Mouse (Mus musculus) embryonic facial prominence, embryonic 12.5 days (tissue): ENCODE measurements around the gene Ctcf. TPM values are rescaled to one million over a fixed set of nuclear protein-coding genes. Genes with fewer than 3 reads are reported as not detected.

ENCODE experiments used
- ATAC-seq: fragments of 200-750 bp; cut with Nextera tagmentation; 2 replicates; pipeline ENCODE4 v1.8.0; 2017; ENCODE audit not compliant: insufficient number of reproducible peaks, insufficient read depth, low FRiP score, low TSS enrichment
- H3K27ac ChIP-seq: fragments of 300-500 bp; sonication (generic); 2 replicates; pipeline ENCODE4 v1.5.1; 2016; ENCODE audit warnings: mild to moderate bottlenecking
- H3K27me3 ChIP-seq: fragments of 300-500 bp; sonication (generic); 2 replicates; pipeline ENCODE4 v1.6.1; 2016; ENCODE audit warnings: mild to moderate bottlenecking, moderate library complexity
- H3K36me3 ChIP-seq: fragments of 300-500 bp; sonication (generic); 2 replicates; pipeline ENCODE4 v1.6.1; 2016; ENCODE audit warnings: mild to moderate bottlenecking
- H3K4me1 ChIP-seq: fragments of 300-500 bp; sonication (generic); 2 replicates; pipeline ENCODE4 v1.6.1; 2016
- H3K4me2 ChIP-seq: fragments of 300-500 bp; sonication (generic); replicated peaks from 2 replicates; pipeline ENCODE4 v1.6.1; 2016; ENCODE audit warnings: mild to moderate bottlenecking, moderate library complexity
- H3K4me3 ChIP-seq: fragments of 300-500 bp; sonication (generic); 2 replicates; pipeline ENCODE4 v1.5.1; 2016; ENCODE audit warnings: mild to moderate bottlenecking
- H3K9ac ChIP-seq: fragments of 300-500 bp; sonication (generic); 2 replicates; pipeline ENCODE4 v1.6.1; 2016; ENCODE audit warnings: mild to moderate bottlenecking, moderate library complexity
- H3K9me3 ChIP-seq: fragments of 300-500 bp; sonication (generic); 2 replicates; pipeline ENCODE4 v1.6.1; 2016; ENCODE audit warnings: mild to moderate bottlenecking, moderate library complexity
- WGBS: fragments of 180-500 bp; shearing (Covaris S2); methylation state at CpG from one replicate; pipeline ENCODE4 v1.1.7; 2016; 5-methylcytosine and 5-hydroxymethylcytosine counted together
- polyA plus RNA-seq: library from polyadenylated mRNA; unstranded; fragments of >200 nt; fragmentation: Nextera tagmentation; extraction: Ambion mirVana; gene quantifications from 2 replicates; pipeline ENCODE4 v1.2.1, GENCODE M21; 2016

Ctcf gene
- polyA plus RNA-seq, 1 experiment from 2014 or later, result 138 TPM

DNA sequence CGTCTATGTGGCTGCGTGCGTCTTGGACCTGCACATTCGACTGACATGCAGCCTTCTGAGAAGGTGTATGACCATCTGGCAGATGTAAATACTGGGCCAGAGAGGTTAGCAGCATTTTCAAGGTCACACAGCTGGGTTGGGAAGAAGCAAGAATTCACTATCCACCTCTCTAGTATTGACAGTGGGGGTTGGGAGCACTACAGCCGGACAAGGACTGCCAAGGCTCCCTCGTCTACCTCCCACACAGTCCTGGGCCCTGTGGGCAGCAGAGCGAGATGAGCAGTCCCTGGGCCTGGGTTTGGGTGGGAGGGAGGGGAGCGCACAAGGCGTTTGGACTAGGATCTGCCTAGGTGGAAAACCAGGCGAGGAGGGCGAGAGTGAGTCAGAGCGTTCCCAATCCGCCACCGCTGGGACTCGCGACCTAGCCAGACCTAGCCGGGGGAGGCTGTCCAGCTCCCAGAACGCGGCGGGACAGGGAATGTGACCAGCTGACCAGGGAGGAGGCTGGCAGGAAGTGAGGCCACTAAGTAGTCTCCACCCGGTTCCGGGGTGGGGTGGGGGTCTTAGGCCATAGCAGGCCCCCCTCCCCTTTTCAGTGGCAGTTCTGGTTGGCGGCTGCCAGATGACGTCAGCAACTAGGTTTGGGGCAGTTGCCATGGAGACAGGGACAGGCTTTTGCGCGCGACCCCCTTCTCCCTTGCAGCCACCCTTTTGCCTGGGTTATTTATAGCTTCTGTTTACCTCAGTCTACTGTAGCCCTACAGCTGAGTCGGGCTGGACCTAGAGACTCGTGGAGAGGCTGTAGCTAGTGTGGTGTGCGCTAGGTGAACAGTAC lies 30.0 kb upstream of the Ctcf start:
- Histone ChIP-seq H3K4me2 (peak overlapping the region; percentile 97), H3K9ac (peak overlapping the region; percentile 82), H3K27ac (no peak overlapping the region; the same call in 1 of the 2 replicates), H3K9me3 (no peaks in the 10 kb centered on the region), H3K36me3 (no peaks in the 10 kb centered on the region), H3K27me3 (no peaks in the 10 kb centered on the region), H3K4me1 (peaks cover 20% of the 10 kb centered on the region), H3K4me3 (peak overlapping the region; percentile 78)
- 1% methylated on average over 30 of the region's 30 CpGs for WGBS
- ATAC-seq, result peak; percentile 72

DNA sequence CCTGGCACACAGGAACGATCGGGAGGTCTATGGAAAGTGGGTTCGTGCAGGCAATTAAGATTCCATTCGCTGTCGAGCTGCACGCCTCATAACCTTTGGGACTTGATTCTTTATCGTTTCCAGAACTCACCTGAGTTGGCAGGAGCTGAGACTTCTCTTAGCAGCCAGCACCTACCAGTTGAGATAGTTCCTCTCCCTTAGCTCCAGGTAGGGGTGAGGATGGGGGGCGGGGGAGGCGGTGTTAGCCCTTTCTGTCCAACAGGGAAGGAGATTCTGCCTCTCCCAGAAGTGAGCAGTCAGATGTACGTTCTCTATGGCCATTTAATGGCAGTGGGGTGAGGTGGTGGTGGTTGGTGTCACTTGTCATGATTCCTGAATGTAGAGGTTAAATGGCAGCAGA lies 29.3 kb upstream of the Ctcf start:
- Histone ChIP-seq H3K9me3 (no peaks in the 10 kb centered on the region), H3K9ac (peak overlapping the region; percentile 82), H3K4me2 (peak overlapping the region; percentile 97), H3K36me3 (no peaks in the 10 kb centered on the region), H3K27ac (no peak overlapping the region), H3K4me3 (peak overlapping the region; percentile 78), H3K27me3 (peaks cover 4% of the 10 kb centered on the region), H3K4me1 (peaks cover 20% of the 10 kb centered on the region)
- no peak for ATAC-seq
- 7% methylated on average over 10 of the region's 10 CpGs for WGBS

DNA sequence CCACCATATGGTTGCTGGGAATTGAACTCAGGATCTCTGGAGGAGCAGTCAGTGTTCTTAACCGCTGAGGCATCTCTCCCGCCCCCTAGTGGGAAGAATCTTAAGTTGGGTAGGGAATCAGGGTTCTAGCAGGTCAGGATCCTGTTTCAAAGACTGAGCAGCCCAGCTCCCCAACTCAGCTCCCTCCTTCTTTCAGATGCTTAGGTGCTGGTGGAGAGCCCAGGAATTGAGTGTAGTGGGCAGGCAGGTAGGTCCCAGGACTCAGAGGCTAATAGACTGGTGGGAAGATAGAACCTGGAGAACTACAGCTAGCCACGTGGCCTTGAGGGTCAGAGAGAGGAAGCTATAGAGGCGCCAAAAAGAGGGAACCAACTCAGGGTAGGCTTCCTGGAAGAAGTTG lies 28.7 kb upstream of the Ctcf start:
- 29% methylated on average over 4 of the region's 4 CpGs for WGBS
- no peak overlapping the region for H3K4me3 ChIP-seq
- H3K27me3 ChIP-seq, result peaks cover 11% of the 10 kb centered on the region
- H3K9ac ChIP-seq, result no peak overlapping the region
- H3K27ac ChIP-seq, result no peak overlapping the region
- ATAC-seq, result no peak
- no peaks in the 10 kb centered on the region for H3K36me3 ChIP-seq
- H3K4me1 ChIP-seq, result peaks cover 20% of the 10 kb centered on the region
- H3K9me3 ChIP-seq, result no peaks in the 10 kb centered on the region
- H3K4me2 ChIP-seq, result no peak overlapping the region

GRCm38 (mm10) chr8:105609355-105609754 lies 27.0 kb upstream of the Ctcf start:
- H3K36me3 ChIP-seq, result no peaks in the 10 kb centered on the region
- peaks cover 17% of the 10 kb centered on the region for H3K27me3 ChIP-seq
- H3K4me1 ChIP-seq, result peaks cover 32% of the 10 kb centered on the region
- WGBS, result 71% methylated on average over 2 of the region's 2 CpGs
- no peak overlapping the region for H3K4me2 ChIP-seq
- no peak for ATAC-seq
- H3K27ac ChIP-seq, result no peak overlapping the region
- H3K9ac ChIP-seq, result no peak overlapping the region
- H3K4me3 ChIP-seq, result no peak overlapping the region
- H3K9me3 ChIP-seq, result no peaks in the 10 kb centered on the region

DNA sequence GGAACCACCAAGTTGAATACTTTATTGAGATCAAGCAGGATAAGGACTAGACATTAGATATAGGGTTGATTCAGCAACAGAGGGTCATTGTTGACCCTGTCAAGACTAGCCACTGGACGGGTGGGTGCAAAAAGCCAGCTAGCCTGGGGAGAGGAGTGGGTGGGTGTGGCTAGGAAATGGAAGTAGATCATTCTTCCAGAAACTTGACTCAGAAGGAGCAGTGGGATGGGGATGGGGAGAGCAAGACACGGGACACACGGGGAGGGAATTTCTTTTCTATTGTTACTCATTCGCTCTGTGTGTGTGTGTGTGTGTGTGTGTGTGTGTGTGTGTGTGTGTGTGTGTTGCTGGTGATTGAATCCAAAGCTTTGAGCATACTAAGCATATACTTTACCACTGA lies 26.6 kb upstream of the Ctcf start:
- Histone ChIP-seq H3K4me1 (peaks cover 34% of the 10 kb centered on the region), H3K27me3 (peaks cover 21% of the 10 kb centered on the region), H3K36me3 (no peaks in the 10 kb centered on the region), H3K9ac (no peak overlapping the region), H3K27ac (no peak overlapping the region), H3K9me3 (no peaks in the 10 kb centered on the region), H3K4me2 (no peak overlapping the region), H3K4me3 (no peak overlapping the region)
- WGBS, result 65% methylated on average over 4 of the region's 4 CpGs
- ATAC-seq, result no peak

DNA sequence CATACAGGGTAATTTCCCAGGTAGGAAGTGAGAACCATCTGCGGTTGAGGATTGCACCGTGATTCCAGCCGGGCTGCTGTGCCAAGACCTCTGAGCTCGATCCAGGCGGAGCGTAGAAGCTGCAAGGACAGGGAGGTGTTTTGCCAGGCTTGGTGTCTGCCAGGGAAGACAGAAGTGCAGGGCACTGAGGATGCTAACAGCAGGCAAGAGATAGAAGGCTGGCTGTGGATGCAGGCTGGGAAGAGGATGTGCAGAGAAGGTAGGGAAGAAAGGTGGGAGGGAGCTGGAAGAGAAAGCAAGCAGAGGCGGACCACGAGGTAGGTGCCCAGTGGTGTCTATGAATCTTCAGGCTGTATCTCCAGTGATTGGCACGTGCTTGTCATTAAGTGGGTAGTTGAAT lies 24.5 kb upstream of the Ctcf start:
- ATAC-seq, result no peak
- WGBS, result 86% methylated on average over 9 of the region's 9 CpGs

DNA sequence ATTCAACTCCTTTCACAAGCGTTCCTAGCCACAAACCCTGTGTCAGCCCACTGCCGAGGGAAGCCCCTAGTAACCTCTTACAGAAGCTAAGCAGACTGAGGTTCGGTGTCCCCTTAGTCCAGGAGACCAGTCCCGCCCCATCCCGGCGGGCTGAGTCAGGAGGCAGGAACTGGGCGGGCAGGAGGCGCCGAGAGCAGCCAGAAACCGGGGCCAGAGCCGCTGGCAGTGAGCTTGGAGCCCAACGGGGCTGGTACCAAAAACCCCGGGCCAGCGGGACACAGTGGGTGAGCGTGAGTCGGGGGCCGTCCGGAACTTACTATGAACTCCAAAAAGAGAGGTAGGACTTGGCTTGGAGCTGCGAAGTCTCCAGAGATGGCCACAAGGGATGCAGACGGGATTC lies 23.3 kb upstream of the Ctcf start:
- H3K27ac ChIP-seq, result no peak overlapping the region
- no peak overlapping the region for H3K9ac ChIP-seq
- peaks cover 29% of the 10 kb centered on the region for H3K27me3 ChIP-seq
- no peak for ATAC-seq
- peak overlapping the region; percentile 99 for H3K4me2 ChIP-seq
- peaks cover 14% of the 10 kb centered on the region for H3K4me1 ChIP-seq
- WGBS, result 4% methylated on average over 20 of the region's 20 CpGs
- H3K9me3 ChIP-seq, result no peaks in the 10 kb centered on the region
- peak overlapping the region; percentile 17; the same call in 1 of the 2 replicates for H3K4me3 ChIP-seq
- peaks cover 24% of the 10 kb centered on the region for H3K36me3 ChIP-seq

More for the DNA sequence above, 24.5 kb upstream of the Ctcf start:
- Histone ChIP-seq H3K9me3 (no peaks in the 10 kb centered on the region), H3K36me3 (peaks cover 12% of the 10 kb centered on the region), H3K4me3 (no peak overlapping the region), H3K27me3 (peaks cover 29% of the 10 kb centered on the region), H3K4me2 (no peak overlapping the region), H3K4me1 (peaks cover 23% of the 10 kb centered on the region), H3K9ac (no peak overlapping the region), H3K27ac (no peak overlapping the region)

GRCm38 (mm10) chr8:105613830-105614511 lies 22.4 kb upstream of the Ctcf start:
- peak overlapping the region; percentile 52 for H3K4me3 ChIP-seq
- H3K36me3 ChIP-seq, result peaks cover 33% of the 10 kb centered on the region
- peak overlapping the region; percentile 68 for H3K9ac ChIP-seq
- WGBS, result 1% methylated on average over 49 of the region's 50 CpGs
- peaks cover 14% of the 10 kb centered on the region for H3K4me1 ChIP-seq
- H3K4me2 ChIP-seq, result peak overlapping the region; percentile 99
- ATAC-seq, result peak; percentile 61; the same call in 1 of the 2 replicates
- no peaks in the 10 kb centered on the region for H3K9me3 ChIP-seq
- H3K27ac ChIP-seq, result no peak overlapping the region
- peaks cover 29% of the 10 kb centered on the region for H3K27me3 ChIP-seq

DNA sequence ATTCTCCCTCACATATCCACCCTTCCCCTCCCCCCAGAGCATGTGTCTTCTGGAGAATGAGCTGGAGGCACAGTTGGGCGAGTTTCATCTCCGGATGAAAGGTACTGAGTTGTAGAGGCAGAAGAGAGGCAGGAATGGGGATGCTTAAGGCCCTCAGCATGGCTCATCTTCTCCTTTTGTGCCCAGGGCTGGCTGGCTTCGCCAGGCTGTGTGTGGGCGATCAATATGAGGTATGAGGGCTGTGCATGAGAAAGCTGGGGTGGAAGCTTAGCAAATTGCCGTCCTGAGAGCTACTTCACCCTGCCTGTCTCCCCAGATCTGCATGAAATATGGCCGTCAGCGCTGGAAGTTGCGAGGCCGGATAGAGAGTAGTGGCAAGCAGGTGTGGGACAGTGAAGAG lies 20.4 kb upstream of the Ctcf start:
- no peak overlapping the region for H3K4me2 ChIP-seq
- no peak for ATAC-seq
- no peak overlapping the region for H3K4me3 ChIP-seq
- peaks cover 29% of the 10 kb centered on the region for H3K27me3 ChIP-seq
- no peak overlapping the region for H3K27ac ChIP-seq
- H3K9ac ChIP-seq, result no peak overlapping the region
- H3K36me3 ChIP-seq, result peaks cover 53% of the 10 kb centered on the region
- H3K4me1 ChIP-seq, result peaks cover 14% of the 10 kb centered on the region
- H3K9me3 ChIP-seq, result no peaks in the 10 kb centered on the region
- 92% methylated on average over 9 of the region's 9 CpGs for WGBS

- peaks cover 64% of the 10 kb centered on the region for H3K36me3 ChIP-seq
- ATAC-seq, result no peak
These were observed 18.7 kb upstream of the Ctcf start for GRCm38 (mm10) chr8:105617451-105618278.

GRCm38 (mm10) chr8:105618279-105618634 lies 18.1 kb upstream of the Ctcf start:
- Histone ChIP-seq H3K9ac (no peak overlapping the region), H3K9me3 (no peaks in the 10 kb centered on the region), H3K27me3 (peaks cover 14% of the 10 kb centered on the region), H3K4me1 (peaks cover 24% of the 10 kb centered on the region), H3K27ac (no peak overlapping the region), H3K4me2 (no peak overlapping the region), H3K4me3 (no peak overlapping the region), H3K36me3 (peaks cover 64% of the 10 kb centered on the region)
- WGBS, result 87% methylated on average over 5 of the region's 5 CpGs
- ATAC-seq, result no peak

More at GRCm38 (mm10) chr8:105617451-105618278, 18.7 kb upstream of the Ctcf start:
- no peak overlapping the region for H3K9ac ChIP-seq
- H3K27ac ChIP-seq, result no peak overlapping the region
- peaks cover 18% of the 10 kb centered on the region for H3K27me3 ChIP-seq
- H3K9me3 ChIP-seq, result no peaks in the 10 kb centered on the region
- 90% methylated on average over 21 of the region's 21 CpGs for WGBS
- H3K4me2 ChIP-seq, result no peak overlapping the region
- H3K4me3 ChIP-seq, result no peak overlapping the region
- peaks cover 22% of the 10 kb centered on the region for H3K4me1 ChIP-seq
